Comparison of ENCODE assay signal across 12 mouse cellular contexts in genomic region chr13:16669281-16669680, GRCm38 (mm10).
DNase-seq lines count a peak whose midpoint lies in the region.
"Had no signal": no experiment of that assay in that cellular context is flagged by ENCODE, and none has a peak within 500 bp of the region (broad histone marks: within the 10 kb centered on the region; RNA-seq: fewer than 3 reads in every experiment).

No protein-coding gene starts in this region.

- peak; percentile 42 to 52 for DNase-seq in left cerebral cortex, adult 18-20 months (ENCODE audit: low spot score in 2 of 2)
- DNase-seq in left cerebral cortex, adult 11 months (ENCODE audit: low spot score): no peak
- peak; percentile 31 to 35 for DNase-seq in right cerebral cortex, adult 2 months (ENCODE audit: low spot score in 2 of 2)
- DNase-seq in right cerebral cortex, postnatal 25 days: no peak
- peak; percentile 10 for DNase-seq in right cerebral cortex, postnatal 14 days
- no peak for DNase-seq in lung, postnatal 36 days
- DNase-seq: adrenal gland, postnatal 14 days; cerebellum, adult 18-20 months; cerebellum, postnatal 10 days; gastrocnemius, postnatal 14 days; heart, adult 2 months; heart, postnatal 14 days had no signal

Comparison
In these comparisons a context has a peak if more than half of its experiments do, and no peak if none do; other contexts are left out.
1. DNase-seq: peak in left cerebral cortex, adult 18-20 months (2 of 2), right cerebral cortex, adult 2 months (2 of 2) and right cerebral cortex, postnatal 14 days (single experiment); none in left cerebral cortex, adult 11 months (single experiment), right cerebral cortex, postnatal 25 days (single experiment) and lung, postnatal 36 days (single experiment).